Mouse (Mus musculus) lung, embryonic 14.5 days (tissue): ENCODE measurements around the gene Gm6803. TPM values are rescaled to one million over a fixed set of nuclear protein-coding genes. Genes with fewer than 3 reads are reported as not detected.

Source experiments
- polyA plus RNA-seq: library from polyadenylated mRNA; unstranded; fragments of >200 nt; fragmentation: Nextera tagmentation; extraction: Ambion mirVana; gene quantifications from 2 replicates; pipeline ENCODE4 v1.2.1, GENCODE M21; 2014

Gene Gm6803
- polyA plus RNA-seq, 1 experiment from 2014 or later, result not detected

Other genes with a start within 250 kb of the Gm6803 start
- gene Gm21319, start 243.0 kb downstream of the Gm6803 start, polyA plus RNA-seq, result not detected in 2 replicates
- not detected in 2 replicates for gene Gm21936, start 223.3 kb downstream of the Gm6803 start, polyA plus RNA-seq
- not detected in 2 replicates for gene BB287469, start 202.2 kb downstream of the Gm6803 start, polyA plus RNA-seq
- not detected in 2 replicates for gene Gm2001, start 176.4 kb downstream of the Gm6803 start, polyA plus RNA-seq
- not detected in 2 replicates for gene Gm2016, start 144.7 kb downstream of the Gm6803 start, polyA plus RNA-seq
- not detected in 2 replicates for gene Gm2022, start 123.4 kb downstream of the Gm6803 start, polyA plus RNA-seq
- gene Gm2035, start 98.9 kb downstream of the Gm6803 start, polyA plus RNA-seq, result not detected in 2 replicates
- gene Gm2042, start 64.7 kb downstream of the Gm6803 start, polyA plus RNA-seq, result not detected in 2 replicates
- gene Gm2075, start 6.9 kb downstream of the Gm6803 start, polyA plus RNA-seq, result not detected in 2 replicates
- not detected in 2 replicates for gene Gm2056, start 8.2 kb upstream of the Gm6803 start, polyA plus RNA-seq
- not detected in 2 replicates for gene Gm16368, start 64.9 kb upstream of the Gm6803 start, polyA plus RNA-seq
- gene Gm10436, start 163.3 kb upstream of the Gm6803 start, polyA plus RNA-seq, result not detected in 2 replicates
- gene Gm8332, start 231.3 kb upstream of the Gm6803 start, polyA plus RNA-seq, result not detected in 2 replicates